Mouse (Mus musculus): ENCODE measurements at regions not wholly inside any gene's neighbourhood (a gene's known extent, or its start where the extent isn't known, plus 50 kb on each side); places are given as distances from the start of the nearest gene placed in this dataset.
A peak's percentile ranks its signal among the peaks of the same experiment; 100 is the strongest.

GRCm38 (mm10) chr11:111913891-111914290 is 847.9 kb downstream of the Kcnj2 start:
- TF ChIP-seq CTCF (IDR thresholded peaks at IDR 0.05) = no peak
- Histone ChIP-seq H3K4me3 (ENCODE audit: low read depth, low read length) (no peak overlapping the region), H3K27ac (ENCODE audit: low read depth, low read length) (no peak overlapping the region), H3K36me3 (ENCODE audit: insufficient read depth, low read length) (no peaks in the 10 kb centered on the region), H3K27me3 (ENCODE audit: insufficient read depth, low read length) (no peaks in the 10 kb centered on the region), H3K4me2 (ENCODE audit: low read depth, low read length, poor library complexity, severe bottlenecking) (no peak overlapping the region), H3K9me3 (ENCODE audit: low read length) (no peaks in the 10 kb centered on the region), H3K9ac (replicated peaks; ENCODE audit: low read length, poor library complexity, severe bottlenecking) (no peak overlapping the region), H3K4me1 (ENCODE audit: insufficient read depth, low read length) (no peaks in the 10 kb centered on the region)
- WGBS = 87% methylated on average over 8 of the region's 8 CpGs
- DNase-seq (ENCODE audit: low spot score) (no peak), ATAC-seq (ENCODE audit: low FRiP score) (no peak)

GRCm38 (mm10) chr11:111926336-111926735 is 855.7 kb upstream of the Sox9 start:
- TF ChIP-seq CTCF (IDR thresholded peaks at IDR 0.05) = no peak
- WGBS = 94% methylated on average over 1 of the region's 1 CpGs
- Histone ChIP-seq H3K27me3 (ENCODE audit: insufficient read depth, low read length) (no peaks in the 10 kb centered on the region), H3K4me1 (ENCODE audit: insufficient read depth, low read length) (no peaks in the 10 kb centered on the region), H3K27ac (ENCODE audit: low read depth, low read length) (no peak overlapping the region), H3K4me3 (ENCODE audit: low read depth, low read length) (no peak overlapping the region), H3K9ac (replicated peaks; ENCODE audit: low read length, poor library complexity, severe bottlenecking) (no peak overlapping the region), H3K36me3 (ENCODE audit: insufficient read depth, low read length) (no peaks in the 10 kb centered on the region), H3K9me3 (ENCODE audit: low read length) (no peaks in the 10 kb centered on the region), H3K4me2 (ENCODE audit: low read depth, low read length, poor library complexity, severe bottlenecking) (no peak overlapping the region)
- ATAC-seq (ENCODE audit: low FRiP score) (no peak), DNase-seq (ENCODE audit: low spot score) (no peak)

- ATAC-seq (ENCODE audit: low FRiP score) (no peak), DNase-seq (ENCODE audit: low spot score) (peak; percentile 21)
- Histone ChIP-seq H3K27ac (ENCODE audit: low read depth, low read length) (no peak overlapping the region), H3K9me3 (ENCODE audit: low read length) (no peaks in the 10 kb centered on the region), H3K9ac (replicated peaks; ENCODE audit: low read length, poor library complexity, severe bottlenecking) (no peak overlapping the region), H3K4me2 (ENCODE audit: low read depth, low read length, poor library complexity, severe bottlenecking) (no peak overlapping the region), H3K27me3 (ENCODE audit: insufficient read depth, low read length) (no peaks in the 10 kb centered on the region), H3K36me3 (ENCODE audit: insufficient read depth, low read length) (no peaks in the 10 kb centered on the region), H3K4me3 (ENCODE audit: low read depth, low read length) (no peak overlapping the region), H3K4me1 (ENCODE audit: insufficient read depth, low read length) (no peaks in the 10 kb centered on the region)
- TF ChIP-seq CTCF (IDR thresholded peaks at IDR 0.05) = no peak
- WGBS = 38% methylated on average over 10 of the region's 10 CpGs
Measured at GRCm38 (mm10) chr11:111929366-111929765, 852.7 kb upstream of the Sox9 start.

DNA sequence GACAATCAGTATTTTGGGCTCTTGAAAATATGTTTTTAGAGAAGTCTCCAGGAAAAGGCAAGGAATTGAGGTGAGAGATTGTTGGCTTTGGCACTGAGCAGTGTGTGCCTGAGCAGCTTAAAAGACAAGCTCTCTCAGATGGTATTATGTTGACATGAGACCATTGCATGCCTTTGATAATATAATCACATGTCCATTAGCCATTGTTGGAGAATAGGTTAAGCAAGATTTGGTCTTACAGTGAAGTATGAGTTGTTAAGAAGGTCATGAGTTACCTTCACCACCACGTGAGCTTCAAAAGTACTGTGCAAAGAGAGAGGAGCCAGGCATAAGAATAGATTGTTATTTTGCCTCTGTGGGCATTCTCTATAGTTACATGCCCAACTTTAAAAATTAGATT is 850.0 kb upstream of the Sox9 start:
- ATAC-seq (ENCODE audit: low FRiP score) (no peak), DNase-seq (ENCODE audit: low spot score) (no peak)
- H3K27ac ChIP-seq (ENCODE audit: low read depth, low read length) = no peak overlapping the region
- H3K4me3 ChIP-seq (ENCODE audit: low read depth, low read length) = no peak overlapping the region
- no peaks in the 10 kb centered on the region for H3K27me3 ChIP-seq (ENCODE audit: insufficient read depth, low read length)
- H3K4me1 ChIP-seq (ENCODE audit: insufficient read depth, low read length) = no peaks in the 10 kb centered on the region
- H3K36me3 ChIP-seq (ENCODE audit: insufficient read depth, low read length) = no peaks in the 10 kb centered on the region
- H3K9me3 ChIP-seq (ENCODE audit: low read length) = no peaks in the 10 kb centered on the region
- no peak overlapping the region for H3K9ac ChIP-seq (replicated peaks; ENCODE audit: low read length, poor library complexity, severe bottlenecking)
- TF ChIP-seq CTCF (IDR thresholded peaks at IDR 0.05) = no peak
- 70% methylated on average over 1 of the region's 1 CpGs for WGBS
- no peak overlapping the region for H3K4me2 ChIP-seq (ENCODE audit: low read depth, low read length, poor library complexity, severe bottlenecking)

- H3K9ac ChIP-seq (replicated peaks; ENCODE audit: low read length, poor library complexity, severe bottlenecking) = no peak overlapping the region
- no peaks in the 10 kb centered on the region for H3K9me3 ChIP-seq (ENCODE audit: low read length)
- ATAC-seq (ENCODE audit: low FRiP score) (no peak), DNase-seq (ENCODE audit: low spot score) (peak; percentile 12)
- 62% methylated on average over 8 of the region's 8 CpGs for WGBS
- TF ChIP-seq CTCF (IDR thresholded peaks at IDR 0.05) = no peak
- H3K4me2 ChIP-seq (ENCODE audit: low read depth, low read length, poor library complexity, severe bottlenecking) = no peak overlapping the region
- no peak overlapping the region for H3K4me3 ChIP-seq (ENCODE audit: low read depth, low read length)
- no peaks in the 10 kb centered on the region for H3K4me1 ChIP-seq (ENCODE audit: insufficient read depth, low read length)
- no peak overlapping the region for H3K27ac ChIP-seq (ENCODE audit: low read depth, low read length)
- no peaks in the 10 kb centered on the region for H3K36me3 ChIP-seq (ENCODE audit: insufficient read depth, low read length)
- H3K27me3 ChIP-seq (ENCODE audit: insufficient read depth, low read length) = no peaks in the 10 kb centered on the region
Measured at GRCm38 (mm10) chr11:111944282-111944681, 837.7 kb upstream of the Sox9 start.

- no peak overlapping the region for H3K4me3 ChIP-seq (ENCODE audit: low read depth, low read length)
- DNase-seq (ENCODE audit: low spot score) (no peak), ATAC-seq (ENCODE audit: low FRiP score) (no peak)
- H3K27ac ChIP-seq (ENCODE audit: low read depth, low read length) = no peak overlapping the region
- H3K36me3 ChIP-seq (ENCODE audit: insufficient read depth, low read length) = no peaks in the 10 kb centered on the region
- no peaks in the 10 kb centered on the region for H3K27me3 ChIP-seq (ENCODE audit: insufficient read depth, low read length)
- no peaks in the 10 kb centered on the region for H3K4me1 ChIP-seq (ENCODE audit: insufficient read depth, low read length)
- H3K9ac ChIP-seq (replicated peaks; ENCODE audit: low read length, poor library complexity, severe bottlenecking) = no peak overlapping the region
- no peaks in the 10 kb centered on the region for H3K9me3 ChIP-seq (ENCODE audit: low read length)
- no peak overlapping the region for H3K4me2 ChIP-seq (ENCODE audit: low read depth, low read length, poor library complexity, severe bottlenecking)
- no peak for TF ChIP-seq CTCF (IDR thresholded peaks at IDR 0.05)
Measured at GRCm38 (mm10) chr11:111945806-111946205, 836.2 kb upstream of the Sox9 start.

DNA sequence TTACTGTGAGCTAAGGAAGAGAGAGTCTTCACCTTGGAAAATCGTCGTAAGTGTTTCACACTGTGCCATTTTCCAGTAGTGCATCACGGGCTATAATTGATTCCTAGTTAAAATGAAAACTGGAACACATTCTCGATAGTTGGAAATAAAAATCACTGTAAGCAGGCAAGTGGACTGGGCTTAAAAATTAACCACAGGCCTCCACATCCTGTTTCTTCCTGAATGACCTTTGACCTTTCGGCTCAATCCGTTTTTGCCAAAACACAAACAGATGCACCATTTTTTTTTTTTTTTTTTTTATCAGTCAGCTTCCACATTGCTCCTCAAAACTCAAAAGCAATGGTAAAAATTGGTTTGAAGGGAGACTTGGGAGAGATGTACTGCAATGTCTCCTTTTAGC is 834.4 kb upstream of the Sox9 start:
- Histone ChIP-seq H3K4me3 (ENCODE audit: low read depth, low read length) (no peak overlapping the region), H3K4me2 (ENCODE audit: low read depth, low read length, poor library complexity, severe bottlenecking) (no peak overlapping the region), H3K27ac (ENCODE audit: low read depth, low read length) (no peak overlapping the region), H3K4me1 (ENCODE audit: insufficient read depth, low read length) (no peaks in the 10 kb centered on the region), H3K9me3 (ENCODE audit: low read length) (no peaks in the 10 kb centered on the region), H3K27me3 (ENCODE audit: insufficient read depth, low read length) (no peaks in the 10 kb centered on the region), H3K9ac (replicated peaks; ENCODE audit: low read length, poor library complexity, severe bottlenecking) (no peak overlapping the region), H3K36me3 (ENCODE audit: insufficient read depth, low read length) (no peaks in the 10 kb centered on the region)
- TF ChIP-seq CTCF (IDR thresholded peaks at IDR 0.05) = no peak
- 76% methylated on average over 6 of the region's 6 CpGs for WGBS
- DNase-seq (ENCODE audit: low spot score) (no peak), ATAC-seq (ENCODE audit: low FRiP score) (no peak)

Measured in midbrain, postnatal 0 days (tissue).